Mouse (Mus musculus) hindbrain, embryonic 14.5 days (tissue): Measurements from ENCODE around the gene Dennd2d. TPM values are rescaled to one million over a fixed set of nuclear protein-coding genes. Genes with fewer than 3 reads are reported as not detected.

Experiments used
- ATAC-seq: fragments of 200-750 bp; cut with Nextera tagmentation; 2 replicates; pipeline ENCODE4 v1.8.0; 2017; ENCODE audit warnings: moderate number of reproducible peaks, mild to moderate bottlenecking, moderate TSS enrichment, moderate library complexity; ENCODE audit not compliant: low FRiP score
- DNase-seq: peaks from one replicate; pipeline ENCODE4 v3.0.0-alpha.2; 2015; ENCODE audit warnings: low spot score
- H3K27ac ChIP-seq: fragments of 300-500 bp; sonication (generic); 2 replicates; pipeline ENCODE4 v1.5.1; 2014; ENCODE audit warnings: mild to moderate bottlenecking, moderate library complexity
- H3K27me3 ChIP-seq: fragments of 300-500 bp; sonication (generic); 2 replicates; pipeline ENCODE4 v1.6.1; 2014; ENCODE audit warnings: mild to moderate bottlenecking, low read length, mixed read lengths; ENCODE audit not compliant: control insufficient read depth, insufficient read depth
- H3K36me3 ChIP-seq: fragments of 300-500 bp; sonication (generic); replicated peaks from 2 replicates; pipeline ENCODE4 v1.6.1; 2014; ENCODE audit not compliant: control insufficient read depth, insufficient read depth
- H3K4me1 ChIP-seq: fragments of 300-500 bp; sonication (generic); replicated peaks from 2 replicates; pipeline ENCODE4 v1.6.1; 2014; ENCODE audit warnings: antibody characterized with exemption, low read length, mixed read lengths; ENCODE audit not compliant: control insufficient read depth, insufficient read depth
- H3K4me2 ChIP-seq: fragments of 300-500 bp; sonication (generic); replicated peaks from 2 replicates; pipeline ENCODE4 v1.6.1; 2014; ENCODE audit warnings: mild to moderate bottlenecking, moderate library complexity
- H3K4me3 ChIP-seq: fragments of 300-500 bp; sonication (generic); replicated peaks from 2 replicates; pipeline ENCODE4 v1.5.1; 2014; ENCODE audit warnings: mild to moderate bottlenecking, low read length
- H3K9ac ChIP-seq: fragments of 300-500 bp; sonication (generic); 2 replicates; pipeline ENCODE4 v1.6.1; 2014
- H3K9me3 ChIP-seq: fragments of 300-500 bp; sonication (generic); 2 replicates; pipeline ENCODE4 v1.6.1; 2016; ENCODE audit warnings: low read length; ENCODE audit not compliant: control insufficient read depth
- WGBS: fragments of 180-500 bp; shearing (Covaris S2); extraction: QIAGEN DNeasy Blood & Tissue Kit; methylation state at CpG from one replicate; pipeline ENCODE4 v1.1.7; 2014; 5-methylcytosine and 5-hydroxymethylcytosine counted together
- polyA plus RNA-seq: library from polyadenylated mRNA; unstranded; fragments of >200 nt; fragmentation: Nextera tagmentation; extraction: Ambion mirVana; gene quantifications from 2 replicates; pipeline ENCODE4 v1.2.1, GENCODE M21; 2014

Gene Dennd2d
- polyA plus RNA-seq, result 0.58 and 1.1 TPM in 2 replicates

DNA sequence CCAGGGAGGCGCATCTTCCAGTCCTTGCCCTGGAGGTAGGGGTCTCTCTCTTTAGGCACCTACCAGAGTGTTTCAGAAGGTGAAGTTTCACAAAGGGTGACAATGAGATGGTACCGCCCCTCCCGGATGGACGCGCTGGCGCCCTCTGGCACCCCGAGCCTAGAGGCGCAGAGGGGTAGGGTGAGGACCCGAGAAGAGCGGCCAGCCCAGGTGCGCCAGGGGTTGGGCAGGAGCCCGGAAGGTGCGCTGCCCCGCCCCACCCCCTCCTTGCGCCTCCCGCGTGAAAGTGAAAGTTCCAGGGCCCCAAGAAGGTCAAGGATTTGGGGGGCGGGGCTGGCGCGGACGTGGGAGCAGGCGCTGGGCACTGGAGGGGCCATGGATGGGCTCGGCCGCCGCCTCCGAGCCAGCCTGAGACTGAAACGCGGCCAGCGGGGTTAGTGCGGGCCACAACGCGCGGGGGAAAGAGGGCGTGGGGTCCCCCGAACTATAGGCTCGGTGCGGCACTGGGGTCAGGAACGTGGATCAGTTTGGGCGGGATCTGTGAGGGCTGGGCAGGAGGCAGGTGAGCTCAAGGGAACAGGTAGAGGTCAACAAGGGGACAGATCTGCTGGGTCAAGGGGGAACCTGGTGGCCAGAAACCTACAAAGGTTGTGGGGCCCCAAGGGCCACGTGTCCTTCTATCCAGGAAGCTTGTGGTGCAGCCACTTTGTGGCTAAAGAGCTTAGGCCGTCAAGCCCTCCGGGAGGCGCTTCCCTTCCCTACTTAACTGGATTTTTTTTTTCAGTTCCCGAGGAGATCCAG is at the start of gene Dennd2d:
Dennd2d (plus strand) TSS at position 125 of the 801 bp plus-strand sequence.
- H3K27ac ChIP-seq, result no peak within 1 kb of the TSS
- H3K9me3 ChIP-seq, result no peaks in the 10 kb centered on the region
- 4% methylated on average over 41 of the region's 44 CpGs for WGBS
- H3K36me3 ChIP-seq, result no peaks in the 10 kb centered on the region
- no peaks in the 10 kb centered on the region for H3K4me1 ChIP-seq
- peak within 1 kb of the TSS; percentile 42 for H3K4me3 ChIP-seq
- peak within 1 kb of the TSS; percentile 29 for H3K9ac ChIP-seq
- no peak for DNase-seq
- H3K4me2 ChIP-seq, result peak within 1 kb of the TSS; percentile 76
- peak; percentile 78 for ATAC-seq
- H3K27me3 ChIP-seq, result 0 out of 2 replicates have a peak, but pooled peaks cover 9% of the 10 kb centered on the region

- Histone ChIP-seq H3K27me3 (no peaks in the 10 kb centered on the region), H3K9me3 (no peaks in the 10 kb centered on the region), H3K36me3 (no peaks in the 10 kb centered on the region), H3K27ac (no peak overlapping the region), H3K4me1 (no peaks in the 10 kb centered on the region), H3K4me3 (no peak overlapping the region), H3K9ac (no peak overlapping the region), H3K4me2 (no peak overlapping the region)
- peak; percentile 72 for DNase-seq
- peak; percentile 82; the same call in 1 of the 2 replicates for ATAC-seq
These were observed 33.6 kb upstream of the Dennd2d start for GRCm38 (mm10) chr3:106448571-106448970.

GRCm38 (mm10) chr3:106448995-106449394 is 33.2 kb upstream of the Dennd2d start:
- ATAC-seq (no peak), DNase-seq (no peak)
- Histone ChIP-seq H3K4me3 (no peak overlapping the region), H3K4me1 (no peaks in the 10 kb centered on the region), H3K9me3 (no peaks in the 10 kb centered on the region), H3K27me3 (no peaks in the 10 kb centered on the region), H3K36me3 (no peaks in the 10 kb centered on the region), H3K9ac (no peak overlapping the region), H3K27ac (no peak overlapping the region), H3K4me2 (no peak overlapping the region)

- DNase-seq (no peak), ATAC-seq (no peak)
- no peak overlapping the region for H3K27ac ChIP-seq
- no peaks in the 10 kb centered on the region for H3K9me3 ChIP-seq
- 86% methylated on average over 4 of the region's 4 CpGs for WGBS
- H3K27me3 ChIP-seq, result no peaks in the 10 kb centered on the region
- no peaks in the 10 kb centered on the region for H3K36me3 ChIP-seq
- no peak overlapping the region for H3K4me2 ChIP-seq
- H3K9ac ChIP-seq, result no peak overlapping the region
- no peaks in the 10 kb centered on the region for H3K4me1 ChIP-seq
- no peak overlapping the region for H3K4me3 ChIP-seq
These were observed 32.6 kb upstream of the Dennd2d start for GRCm38 (mm10) chr3:106449567-106449966.

DNA sequence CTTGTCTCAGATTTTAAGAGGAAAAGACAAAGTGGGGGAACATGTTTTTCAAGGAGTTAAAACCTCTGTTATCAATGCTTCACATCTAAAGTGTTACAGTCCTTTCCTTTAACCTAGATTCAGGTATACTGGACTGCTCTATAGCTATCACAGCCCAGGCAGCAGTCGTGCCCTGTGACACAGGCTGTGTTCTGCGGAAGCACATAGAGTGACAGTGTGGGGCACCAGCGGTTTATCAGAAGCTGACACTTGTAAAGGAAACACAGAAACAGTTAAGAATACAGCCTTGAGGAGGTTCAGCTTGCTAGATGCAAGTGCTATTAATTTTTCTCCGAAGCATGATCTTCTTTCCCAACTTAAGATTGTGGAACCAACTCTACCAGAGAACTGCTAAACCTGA is 29.6 kb upstream of the Dennd2d start:
- ATAC-seq (no peak), DNase-seq (no peak)
- no peaks in the 10 kb centered on the region for H3K9me3 ChIP-seq
- 80% methylated on average over 4 of the region's 4 CpGs for WGBS
- H3K4me2 ChIP-seq, result no peak overlapping the region
- no peak overlapping the region for H3K9ac ChIP-seq
- H3K27me3 ChIP-seq, result no peaks in the 10 kb centered on the region
- H3K27ac ChIP-seq, result no peak overlapping the region
- no peak overlapping the region for H3K4me3 ChIP-seq
- H3K4me1 ChIP-seq, result no peaks in the 10 kb centered on the region
- H3K36me3 ChIP-seq, result no peaks in the 10 kb centered on the region

- 91% methylated on average over 2 of the region's 2 CpGs for WGBS
- Histone ChIP-seq H3K4me3 (no peak overlapping the region), H3K27me3 (no peaks in the 10 kb centered on the region), H3K36me3 (no peaks in the 10 kb centered on the region), H3K4me2 (no peak overlapping the region), H3K9me3 (no peaks in the 10 kb centered on the region), H3K27ac (no peak overlapping the region), H3K4me1 (no peaks in the 10 kb centered on the region), H3K9ac (no peak overlapping the region)
- DNase-seq (no peak), ATAC-seq (no peak)
These were observed 24.8 kb upstream of the Dennd2d start for GRCm38 (mm10) chr3:106457298-106457869.

GRCm38 (mm10) chr3:106462059-106462470 is 20.1 kb upstream of the Dennd2d start:
- H3K4me1 ChIP-seq, result no peaks in the 10 kb centered on the region
- 94% methylated on average over 2 of the region's 2 CpGs for WGBS
- no peak for ATAC-seq

DNA sequence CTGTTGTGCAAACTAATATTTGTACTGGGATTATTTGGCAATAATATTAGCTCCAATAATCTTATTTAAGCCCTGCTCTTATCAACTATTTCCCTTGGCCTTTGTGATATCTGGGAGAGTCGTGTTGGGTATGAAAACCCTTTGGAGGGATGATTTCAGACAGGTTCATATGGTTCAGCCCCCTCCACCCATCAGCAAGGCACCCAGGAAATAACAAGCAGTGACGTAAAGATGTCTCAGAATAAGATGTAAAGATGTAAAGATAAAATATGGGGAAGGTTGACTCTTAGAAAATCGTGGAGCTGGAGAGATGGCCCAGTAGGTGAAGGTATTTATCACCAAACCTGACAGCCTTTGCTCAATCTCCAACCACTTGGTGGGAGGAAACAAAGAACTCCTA is 19.7 kb upstream of the Dennd2d start:
- DNase-seq, result no peak
- no peak overlapping the region for H3K27ac ChIP-seq
- H3K4me2 ChIP-seq, result no peak overlapping the region
- no peaks in the 10 kb centered on the region for H3K27me3 ChIP-seq
- no peak overlapping the region for H3K9ac ChIP-seq
- no peak for ATAC-seq
- H3K36me3 ChIP-seq, result no peaks in the 10 kb centered on the region
- no peaks in the 10 kb centered on the region for H3K9me3 ChIP-seq
- H3K4me1 ChIP-seq, result no peaks in the 10 kb centered on the region
- 73% methylated on average over 3 of the region's 3 CpGs for WGBS
- no peak overlapping the region for H3K4me3 ChIP-seq

More at GRCm38 (mm10) chr3:106462059-106462470, 20.1 kb upstream of the Dennd2d start:
- Histone ChIP-seq H3K36me3 (no peaks in the 10 kb centered on the region), H3K9ac (no peak overlapping the region), H3K9me3 (no peaks in the 10 kb centered on the region), H3K4me2 (no peak overlapping the region), H3K27me3 (no peaks in the 10 kb centered on the region), H3K4me3 (no peak overlapping the region), H3K27ac (no peak overlapping the region)
- no peak for DNase-seq

GRCm38 (mm10) chr3:106464750-106465149 is 17.5 kb upstream of the Dennd2d start:
- Histone ChIP-seq H3K4me3 (no peak overlapping the region), H3K9me3 (no peaks in the 10 kb centered on the region), H3K4me2 (no peak overlapping the region), H3K9ac (no peak overlapping the region), H3K36me3 (no peaks in the 10 kb centered on the region), H3K27ac (no peak overlapping the region), H3K4me1 (no peaks in the 10 kb centered on the region), H3K27me3 (no peaks in the 10 kb centered on the region)
- 94% methylated on average over 1 of the region's 1 CpGs for WGBS
- ATAC-seq, result no peak
- DNase-seq, result no peak
